Comparison of ENCODE assay signal across 9 mouse cellular contexts in genomic region chr19:47511958-47512357, GRCm38 (mm10). TPM values are rescaled to one million over a fixed set of nuclear protein-coding genes. Genes with fewer than 3 reads are reported as not detected.
DNase-seq lines count a peak whose midpoint lies in the region; ATAC-seq lines count a peak whose summit lies in the region.
"Had no signal": no experiment of that assay in that cellular context is flagged by ENCODE, and none has a peak within 500 bp of the region (broad histone marks: within the 10 kb centered on the region; RNA-seq: fewer than 3 reads in every experiment).

No protein-coding gene starts in this region.

- peak overlapping the region; percentile 53; the same call in 1 of the 2 replicates for H3K27ac ChIP-seq in kidney, embryonic 14.5 days (ENCODE audit: low read depth, low read length)
- 0 out of 2 replicates have a peak overlapping the region, but pooled peaks have one; percentile 28 for H3K27ac ChIP-seq in embryonic facial prominence, embryonic 14.5 days (replicated peaks; ENCODE audit: low read depth, low read length)
- peak overlapping the region; percentile 20; the same call in 1 of the 2 replicates for H3K27ac ChIP-seq in limb, embryonic 10.5 days

- H3K36me3 ChIP-seq in kidney, embryonic 14.5 days (ENCODE audit: control insufficient read depth, insufficient read depth, low read length): peaks cover 26% of the 10 kb centered on the region
- peaks cover 61% of the 10 kb centered on the region for H3K36me3 ChIP-seq in embryonic facial prominence, embryonic 14.5 days (ENCODE audit: control insufficient read depth, insufficient read depth, low read length)
- H3K36me3 ChIP-seq in limb, embryonic 10.5 days: peaks cover 81% of the 10 kb centered on the region

- 34% methylated on average over 6 of the region's 6 CpGs for WGBS in kidney, embryonic 14.5 days
- 40% methylated on average over 6 of the region's 6 CpGs for WGBS in embryonic facial prominence, embryonic 14.5 days
- 82% methylated on average over 6 of the region's 6 CpGs for WGBS in limb, embryonic 10.5 days

- peaks cover 40% of the 10 kb centered on the region for H3K4me1 ChIP-seq in kidney, embryonic 14.5 days (ENCODE audit: control insufficient read depth, insufficient read depth, low read length)
- H3K4me1 ChIP-seq in embryonic facial prominence, embryonic 14.5 days (ENCODE audit: control insufficient read depth, insufficient read depth, low read length): peaks cover 15% of the 10 kb centered on the region; the same call in 1 of the 2 replicates
- peaks cover 14% of the 10 kb centered on the region for H3K4me1 ChIP-seq in limb, embryonic 10.5 days

- no peak for DNase-seq in kidney, adult 8-10 months
- DNase-seq in embryonic facial prominence, embryonic 14.5 days (ENCODE audit: low spot score): no peak
- no peak for DNase-seq in limb, embryonic 10.5 days (ENCODE audit: low spot score)
- no peak for DNase-seq in cerebellum, postnatal 10 days
- DNase-seq: heart, postnatal 36 days; midbrain, embryonic 14.5 days had no signal

- H3K4me2 ChIP-seq in kidney, embryonic 14.5 days (replicated peaks; ENCODE audit: low read depth, low read length): no peak overlapping the region
- no peak overlapping the region for H3K4me2 ChIP-seq in embryonic facial prominence, embryonic 14.5 days (ENCODE audit: low read depth, low read length)

- H3K9ac ChIP-seq in kidney, embryonic 14.5 days (ENCODE audit: low read depth, low read length): no peak overlapping the region
- no peak overlapping the region for H3K9ac ChIP-seq in embryonic facial prominence, embryonic 14.5 days (ENCODE audit: low read depth, low read length)

- peak; percentile 41; the same call in 1 of the 2 replicates for ATAC-seq in kidney, embryonic 14.5 days (ENCODE audit: low FRiP score, low TSS enrichment)
- ATAC-seq in embryonic facial prominence, embryonic 14.5 days (ENCODE audit: low read depth): no peak
- ATAC-seq in megakaryocyte progenitor cell, adult 5-6 weeks (replicated peaks; ENCODE audit: poor library complexity): peak; percentile 33
- no peak for ATAC-seq in erythroblast, adult 5-6 weeks (replicated peaks; ENCODE audit: low FRiP score, poor library complexity, severe bottlenecking)

- no peaks in the 10 kb centered on the region for H3K9me3 ChIP-seq in kidney, embryonic 14.5 days (ENCODE audit: control insufficient read depth, low read length)
- no peaks in the 10 kb centered on the region for H3K9me3 ChIP-seq in embryonic facial prominence, embryonic 14.5 days (ENCODE audit: control insufficient read depth, low read length)
- H3K9me3 ChIP-seq in limb, embryonic 10.5 days (replicated peaks): no peaks in the 10 kb centered on the region

- no peaks in the 10 kb centered on the region for H3K27me3 ChIP-seq in kidney, embryonic 14.5 days (ENCODE audit: control insufficient read depth, insufficient read depth, low read length)
- H3K27me3 ChIP-seq in embryonic facial prominence, embryonic 14.5 days (replicated peaks; ENCODE audit: control insufficient read depth, insufficient read depth, low read length): no peaks in the 10 kb centered on the region
- no peaks in the 10 kb centered on the region for H3K27me3 ChIP-seq in limb, embryonic 10.5 days (ENCODE audit: low read depth, poor library complexity, severe bottlenecking)

- no peak overlapping the region for H3K4me3 ChIP-seq in kidney, embryonic 14.5 days (ENCODE audit: low read length)
- no peak overlapping the region for H3K4me3 ChIP-seq in embryonic facial prominence, embryonic 14.5 days (ENCODE audit: low read depth, low read length)
- no peak overlapping the region for H3K4me3 ChIP-seq in limb, embryonic 10.5 days

RNA-seq across cellular contexts. Expression of gene Stn1, which starts 25.3 kb away (rescaled TPM):
- 54.7 and 55.0 TPM in 2 replicates for polyA plus RNA-seq in kidney, embryonic 14.5 days (2014; fragmentation: Nextera tagmentation; extraction: Ambion mirVana)
- 48.1 and 52.3 TPM in 2 replicates for polyA plus RNA-seq in embryonic facial prominence, embryonic 14.5 days (2014; fragmentation: Nextera tagmentation; extraction: Ambion mirVana)
- polyA plus RNA-seq in limb, embryonic 10.5 days (2016; fragmentation: Nextera tagmentation; extraction: Ambion mirVana): 62.3 and 74.5 TPM in 2 replicates
- total RNA-seq in megakaryocyte progenitor cell, adult 5-6 weeks (2015): 5.3 and 7.7 TPM in 2 replicates
- total RNA-seq in megakaryocyte progenitor cell, adult 5-6 weeks (2017): 5.6 and 6.0 TPM in 2 replicates
- 3.8 TPM in 2 replicates for total RNA-seq in erythroblast, adult 5-6 weeks (2015; ENCODE audit: low replicate concordance)
- total RNA-seq in erythroblast, adult 5-6 weeks (2017; ENCODE audit: low replicate concordance): 7.1 and 8.2 TPM in 2 replicates

RNA-seq across cellular contexts. Expression of gene Sh3pxd2a, which starts 47.8 kb away (rescaled TPM):
- polyA plus RNA-seq in kidney, embryonic 14.5 days (2014; fragmentation: Nextera tagmentation; extraction: Ambion mirVana): 8.7 and 9.6 TPM in 2 replicates
- polyA plus RNA-seq in embryonic facial prominence, embryonic 14.5 days (2014; fragmentation: Nextera tagmentation; extraction: Ambion mirVana): 19.5 and 20.3 TPM in 2 replicates
- 3.1 and 3.8 TPM in 2 replicates for polyA plus RNA-seq in limb, embryonic 10.5 days (2016; fragmentation: Nextera tagmentation; extraction: Ambion mirVana)
- total RNA-seq in megakaryocyte progenitor cell, adult 5-6 weeks (2015): 1.3 and 1.6 TPM in 2 replicates
- 1.1 and 1.4 TPM in 2 replicates for total RNA-seq in megakaryocyte progenitor cell, adult 5-6 weeks (2017)
- 0.19 and 1.5 TPM in 2 replicates for total RNA-seq in erythroblast, adult 5-6 weeks (2015; ENCODE audit: low replicate concordance)
- total RNA-seq in erythroblast, adult 5-6 weeks (2017; ENCODE audit: low replicate concordance): 1.1 and 1.4 TPM in 2 replicates

Comparison
In these comparisons a context has a peak if more than half of its experiments do, and no peak if none do; other contexts are left out.
1. ATAC-seq: peak in kidney, embryonic 14.5 days (single experiment) and megakaryocyte progenitor cell, adult 5-6 weeks (single experiment); none in embryonic facial prominence, embryonic 14.5 days (single experiment) and erythroblast, adult 5-6 weeks (single experiment).
2. Peak in every context shown above with its lines, with median percentiles within 50 percentile points of each other: H3K27ac ChIP-seq.